Mouse (Mus musculus): ENCODE measurements around the gene Il13.

DNA sequence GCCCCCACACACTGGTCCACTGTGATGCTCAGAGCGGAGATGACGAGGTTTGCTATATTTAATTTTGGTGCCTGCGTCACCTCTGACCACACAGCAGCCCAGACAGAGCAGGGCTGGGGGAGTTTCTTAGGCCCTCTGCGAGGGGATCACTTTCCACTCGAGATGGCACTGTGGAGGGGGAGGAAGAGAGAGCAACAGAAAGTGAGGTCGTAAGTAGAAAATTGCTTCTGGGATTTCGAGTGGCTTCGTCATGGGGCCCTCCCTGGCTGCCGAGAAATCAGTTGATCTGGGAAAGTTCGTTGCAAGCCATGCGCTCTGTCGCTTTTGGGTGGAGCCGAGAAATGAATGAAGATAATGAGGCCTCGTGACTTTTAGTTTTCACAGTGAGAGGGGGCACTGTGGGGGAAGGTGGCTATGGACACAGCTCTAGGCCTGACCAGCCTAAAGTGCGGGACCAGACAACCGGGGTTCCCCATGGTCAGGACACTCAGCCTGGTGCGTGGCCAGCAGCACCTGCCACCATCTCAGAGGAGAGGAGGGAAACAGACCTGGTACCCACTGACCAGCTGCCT lies 7.6 kb downstream of the Il13 start:
- TF ChIP-seq CTCF (IDR thresholded peaks at IDR 0.05; ENCODE audit: borderline replicate concordance, extremely low read depth, insufficient read depth, insufficient read length) (no peak), POLR2A (IDR thresholded peaks at IDR 0.05; ENCODE audit: borderline replicate concordance, extremely low read depth, insufficient read depth, insufficient read length, poor library complexity, severe bottlenecking) (no peak)
